In genomic region chr5:64626351-64626750, GRCm38 (mm10) we compare ENCODE assay signal across 9 mouse cellular contexts.
DNase-seq lines count a peak whose midpoint lies in the region; ATAC-seq and TF ChIP-seq lines count a peak whose summit lies in the region.
"Had no signal": no experiment of that assay in that cellular context is flagged by ENCODE, and none has a peak within 500 bp of the region (broad histone marks: within the 10 kb centered on the region; RNA-seq: fewer than 3 reads in every experiment).

No protein-coding gene starts in this region.

- no peak overlapping the region for H3K9ac ChIP-seq in embryonic facial prominence, embryonic 13.5 days
- no peak overlapping the region for H3K9ac ChIP-seq in intestine, embryonic 15.5 days
- no peak overlapping the region; the same call in 1 of the 2 replicates for H3K9ac ChIP-seq in liver, postnatal 0 days (replicated peaks)
- no peak overlapping the region for H3K9ac ChIP-seq in midbrain, embryonic 16.5 days (ENCODE audit: low read depth, low read length)
- H3K9ac ChIP-seq: midbrain, embryonic 12.5 days had no signal

- peaks cover 22% of the 10 kb centered on the region for H3K4me1 ChIP-seq in embryonic facial prominence, embryonic 13.5 days
- peaks cover 4% of the 10 kb centered on the region; the same call in 1 of the 2 replicates for H3K4me1 ChIP-seq in intestine, embryonic 15.5 days (replicated peaks)
- peaks cover 10% of the 10 kb centered on the region for H3K4me1 ChIP-seq in liver, postnatal 0 days (ENCODE audit: insufficient read depth)
- no peaks in the 10 kb centered on the region for H3K4me1 ChIP-seq in midbrain, embryonic 16.5 days (ENCODE audit: control insufficient read depth, insufficient read depth, low read length)

- TF ChIP-seq EP300 in liver, postnatal 0 days (IDR thresholded peaks at IDR 0.05; ENCODE audit: low read depth): no peak

- H3K4me3 ChIP-seq in embryonic facial prominence, embryonic 13.5 days: no peak overlapping the region
- no peak overlapping the region for H3K4me3 ChIP-seq in intestine, embryonic 15.5 days (replicated peaks)
- no peak overlapping the region for H3K4me3 ChIP-seq in liver, postnatal 0 days (ENCODE audit: low read depth, low read length)
- no peak overlapping the region for H3K4me3 ChIP-seq in midbrain, embryonic 16.5 days (ENCODE audit: low read depth, low read length)
- H3K4me3 ChIP-seq: midbrain, embryonic 12.5 days had no signal

- no peaks in the 10 kb centered on the region for H3K36me3 ChIP-seq in embryonic facial prominence, embryonic 13.5 days
- H3K36me3 ChIP-seq in intestine, embryonic 15.5 days: no peaks in the 10 kb centered on the region
- H3K36me3 ChIP-seq in liver, postnatal 0 days (replicated peaks; ENCODE audit: insufficient read depth, low read length): no peaks in the 10 kb centered on the region
- no peaks in the 10 kb centered on the region for H3K36me3 ChIP-seq in midbrain, embryonic 16.5 days (ENCODE audit: control insufficient read depth, insufficient read depth, low read length)
- H3K36me3 ChIP-seq: midbrain, embryonic 12.5 days had no signal

- DNase-seq in left cerebral cortex, postnatal 4 days: peak; percentile 71
- no peak for DNase-seq in left cerebral cortex, postnatal 36 days (ENCODE audit: low spot score in 2 of 2)
- no peak for DNase-seq in liver, postnatal 0 days
- peak; percentile 81 to 89 for DNase-seq in thymus, adult 18-20 months
- DNase-seq in adrenal gland, adult 2 months: no peak

- H3K4me2 ChIP-seq in embryonic facial prominence, embryonic 13.5 days: peak overlapping the region; percentile 16; the same call in 1 of the 2 replicates
- H3K4me2 ChIP-seq in intestine, embryonic 15.5 days (replicated peaks): peak overlapping the region; percentile 38
- H3K4me2 ChIP-seq in liver, postnatal 0 days (ENCODE audit: low read depth, low read length): peak overlapping the region; percentile 14; the same call in 1 of the 2 replicates
- no peak overlapping the region for H3K4me2 ChIP-seq in midbrain, embryonic 16.5 days (ENCODE audit: low read length)
- H3K4me2 ChIP-seq: midbrain, embryonic 12.5 days had no signal

- intact Hi-C loops in left cerebral cortex, postnatal 4 days (cut with DNase I): no loop called here
- intact Hi-C loops in left cerebral cortex, postnatal 36 days (cut with DNase I): no loop called here

- 27% methylated on average over 9 of the region's 9 CpGs for WGBS in embryonic facial prominence, embryonic 13.5 days
- 23% methylated on average over 9 of the region's 9 CpGs for WGBS in intestine, embryonic 15.5 days
- 21% methylated on average over 9 of the region's 9 CpGs for WGBS in liver, postnatal 0 days (ENCODE audit: insufficient replicate concordance)
- WGBS in midbrain, embryonic 16.5 days: 61% methylated on average over 9 of the region's 9 CpGs

- no peaks in the 10 kb centered on the region for H3K27me3 ChIP-seq in embryonic facial prominence, embryonic 13.5 days
- H3K27me3 ChIP-seq in intestine, embryonic 15.5 days (replicated peaks): no peaks in the 10 kb centered on the region
- no peaks in the 10 kb centered on the region for H3K27me3 ChIP-seq in liver, postnatal 0 days (ENCODE audit: insufficient read depth, low read length)
- no peaks in the 10 kb centered on the region for H3K27me3 ChIP-seq in midbrain, embryonic 16.5 days (ENCODE audit: control insufficient read depth, insufficient read depth, low read depth, low read length)
- H3K27me3 ChIP-seq: midbrain, embryonic 12.5 days had no signal

- TF ChIP-seq CTCF in liver, postnatal 0 days (IDR thresholded peaks at IDR 0.05; ENCODE audit: low read depth): no peak

- H3K9me3 ChIP-seq in embryonic facial prominence, embryonic 13.5 days: no peaks in the 10 kb centered on the region
- no peaks in the 10 kb centered on the region for H3K9me3 ChIP-seq in intestine, embryonic 15.5 days
- no peaks in the 10 kb centered on the region for H3K9me3 ChIP-seq in liver, postnatal 0 days (ENCODE audit: low read length)
- no peaks in the 10 kb centered on the region for H3K9me3 ChIP-seq in midbrain, embryonic 16.5 days (replicated peaks; ENCODE audit: control insufficient read depth, low read length, poor library complexity, severe bottlenecking)
- H3K9me3 ChIP-seq: midbrain, embryonic 12.5 days had no signal

- peak; percentile 48 for ATAC-seq in embryonic facial prominence, embryonic 13.5 days (ENCODE audit: insufficient number of reproducible peaks, insufficient read depth, low FRiP score, low TSS enrichment, low read depth)
- peak; percentile 85 for ATAC-seq in intestine, embryonic 15.5 days
- ATAC-seq in liver, postnatal 0 days: no peak
- ATAC-seq in midbrain, embryonic 16.5 days: no peak

- H3K27ac ChIP-seq in embryonic facial prominence, embryonic 13.5 days: no peak overlapping the region
- peak overlapping the region; percentile 82 for H3K27ac ChIP-seq in intestine, embryonic 15.5 days
- H3K27ac ChIP-seq in liver, postnatal 0 days (ENCODE audit: low read depth): no peak overlapping the region
- H3K27ac ChIP-seq in midbrain, embryonic 16.5 days (ENCODE audit: low read length): no peak overlapping the region
- H3K27ac ChIP-seq: midbrain, embryonic 12.5 days had no signal

Comparison
In these comparisons a context has a peak if more than half of its experiments do, and no peak if none do; other contexts are left out.
1. DNase-seq: peak in left cerebral cortex, postnatal 4 days (single experiment) and thymus, adult 18-20 months (2 of 2); none in left cerebral cortex, postnatal 36 days (0 of 2), liver, postnatal 0 days (single experiment) and adrenal gland, adult 2 months (single experiment).
2. ATAC-seq: peak in embryonic facial prominence, embryonic 13.5 days (single experiment) and intestine, embryonic 15.5 days (single experiment); none in liver, postnatal 0 days (single experiment) and midbrain, embryonic 16.5 days (single experiment).